Mouse (Mus musculus) lung, postnatal 36 days (tissue): ENCODE measurements around the gene Nmu.

ENCODE experiments used
- DNase-seq: peaks from one replicate; pipeline ENCODE4 v3.0.0; 2022; ENCODE audit warnings: mixed read lengths

Gene Nmu

GRCm38 (mm10) chr5:76363453-76364104, at the start of gene Nmu:
Gene Nmu, minus strand, starts transcription at chr5:76363788.
- no peak for DNase-seq

DNA sequence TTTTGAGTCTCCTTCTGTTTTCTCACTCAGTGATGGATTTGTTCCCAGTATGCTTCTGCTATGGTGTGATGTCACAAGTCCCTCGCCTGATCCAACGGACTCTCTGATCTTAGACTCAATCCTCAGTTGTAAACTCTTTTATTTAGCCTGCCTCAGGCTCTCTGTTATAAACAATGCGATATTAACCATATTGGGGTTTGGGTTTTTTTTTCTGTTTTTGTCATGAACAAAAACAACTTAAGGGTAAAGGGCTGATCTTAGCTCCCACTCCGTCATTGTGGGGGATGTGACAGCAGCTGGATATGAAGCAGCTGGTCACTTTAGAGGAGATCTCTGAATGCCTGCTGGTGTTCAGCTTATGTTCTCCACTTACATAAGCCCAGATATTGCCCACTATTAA, 48.1 kb upstream of the Nmu start:
- DNase-seq = peak; percentile 17

DNA sequence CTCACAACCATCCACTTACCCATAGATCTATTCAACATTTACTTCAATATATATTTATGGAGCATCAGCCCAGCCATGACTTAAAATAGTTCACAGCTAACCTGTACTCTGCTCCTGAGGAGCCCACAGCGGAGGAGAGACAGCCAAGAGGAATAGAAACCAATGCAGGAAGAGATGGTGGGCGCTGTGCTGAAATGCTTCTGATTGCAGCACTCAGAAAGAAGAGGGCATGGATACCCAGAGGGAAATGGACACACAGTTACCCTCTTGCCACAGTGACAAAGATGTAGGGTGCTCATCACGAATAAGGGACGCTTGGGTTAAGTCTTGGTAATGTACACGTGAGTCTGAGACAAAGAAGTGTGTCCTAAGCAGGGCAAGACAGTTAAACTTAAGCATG, 30.8 kb upstream of the Nmu start:
- DNase-seq = no peak

DNA sequence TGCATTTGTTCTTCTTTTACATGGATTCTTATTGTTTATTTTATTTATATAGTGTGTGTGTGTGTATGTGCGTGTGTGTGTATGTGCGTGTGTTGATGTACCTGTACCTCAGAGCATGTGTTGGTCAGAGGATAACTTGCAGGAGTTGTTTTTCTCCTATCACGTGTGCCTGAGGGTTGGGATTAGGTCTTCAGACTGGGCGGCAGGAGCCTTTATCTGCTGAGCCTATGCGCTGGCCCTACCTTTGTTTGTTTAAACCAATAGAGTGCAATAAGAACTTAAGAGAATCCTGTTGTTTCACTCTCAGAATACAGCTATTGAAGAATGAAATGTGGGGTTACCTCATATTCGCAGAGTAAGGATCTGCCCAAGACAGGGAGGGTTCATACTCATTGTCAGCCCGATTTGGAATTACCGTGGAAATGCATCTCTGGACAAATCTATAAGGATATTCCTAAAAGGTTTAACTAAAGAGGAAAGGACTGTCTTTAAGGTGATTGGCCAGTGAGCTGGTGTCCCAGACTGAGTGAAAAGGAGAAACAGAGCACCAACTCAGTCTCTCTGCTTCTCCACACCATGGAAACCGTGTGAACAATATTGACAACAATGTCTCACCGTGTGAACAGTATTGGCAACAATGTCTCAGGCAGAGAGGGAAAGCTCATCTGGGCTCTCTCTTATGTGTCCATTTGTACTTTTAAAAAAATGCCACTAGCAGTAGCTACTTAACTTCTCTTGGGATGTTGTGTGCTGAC, 25.6 kb upstream of the Nmu start:
- no peak for DNase-seq

DNA sequence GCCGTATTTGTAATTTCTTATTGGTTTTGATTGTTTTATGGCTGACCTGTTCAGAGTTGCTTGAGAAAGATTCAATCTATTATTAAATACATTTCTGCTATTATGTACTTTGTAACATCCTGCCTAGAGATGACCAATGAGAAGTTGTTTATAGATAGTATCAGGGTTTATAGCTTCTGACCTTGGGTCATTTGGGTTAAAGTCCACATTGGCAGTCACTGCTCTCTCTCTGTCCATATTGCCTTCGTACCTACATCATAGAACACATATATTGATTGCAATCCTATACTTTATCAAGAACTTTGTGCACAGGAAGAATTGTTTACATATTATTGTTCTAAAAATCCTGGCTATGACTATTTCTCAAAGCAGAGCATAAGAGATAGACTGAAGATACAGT, 24.9 kb upstream of the Nmu start:
- DNase-seq = no peak

- DNase-seq = no peak
Observed at GRCm38 (mm10) chr5:76383673-76384072, 20.1 kb upstream of the Nmu start.

GRCm38 (mm10) chr5:76381836-76382235, 18.2 kb upstream of the Nmu start:
- DNase-seq = no peak

DNA sequence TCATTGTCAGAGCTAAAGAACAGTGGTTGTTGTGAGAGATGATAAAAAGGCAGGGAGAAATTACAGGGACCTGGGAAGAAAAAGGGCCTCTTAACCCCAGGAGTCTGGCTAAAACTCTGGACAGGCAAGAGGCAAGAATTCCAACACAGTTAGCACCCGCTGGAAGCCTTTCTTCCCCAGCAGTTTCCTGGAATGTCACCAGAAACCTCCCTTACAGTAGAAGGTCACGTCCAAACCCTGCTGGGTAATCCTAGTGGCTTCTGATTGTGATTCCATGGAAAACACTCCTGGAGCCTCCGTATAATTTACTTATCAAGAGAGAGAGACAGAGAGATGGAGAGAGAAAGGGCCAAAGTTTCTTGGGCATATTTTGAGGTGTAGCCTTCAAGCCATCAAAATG, 15.6 kb upstream of the Nmu start:
- DNase-seq = no peak

DNA sequence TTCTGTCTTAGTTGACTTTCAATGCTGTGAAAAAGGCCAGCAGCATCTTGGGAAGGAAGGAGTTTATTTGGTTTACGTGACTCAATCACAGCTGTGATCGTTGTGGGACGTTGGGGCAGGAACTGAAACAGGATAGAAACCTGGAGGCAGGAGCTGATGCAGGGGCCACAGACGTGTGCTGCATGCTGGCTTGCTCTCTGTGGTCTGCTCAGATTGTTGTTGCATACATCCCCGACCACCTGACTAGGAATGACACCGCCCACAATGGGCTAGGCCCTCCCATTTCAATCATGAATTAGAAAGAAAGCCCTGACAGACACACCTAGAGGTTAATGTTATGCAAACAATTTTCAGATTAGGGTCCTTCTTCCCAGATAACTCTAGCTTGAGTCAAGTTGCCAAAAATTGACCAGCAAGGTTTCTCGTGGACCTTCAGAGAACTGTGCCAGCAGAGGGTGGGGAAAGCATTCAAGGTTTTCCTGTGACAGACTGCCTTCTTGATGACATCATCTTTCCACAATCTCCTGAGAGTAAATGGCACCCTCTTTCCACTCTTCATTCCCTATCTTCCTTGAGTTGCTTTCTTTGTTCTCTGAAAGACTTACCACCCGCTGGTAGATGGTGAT, 5.7 kb upstream of the Nmu start:
- DNase-seq = no peak

DNA sequence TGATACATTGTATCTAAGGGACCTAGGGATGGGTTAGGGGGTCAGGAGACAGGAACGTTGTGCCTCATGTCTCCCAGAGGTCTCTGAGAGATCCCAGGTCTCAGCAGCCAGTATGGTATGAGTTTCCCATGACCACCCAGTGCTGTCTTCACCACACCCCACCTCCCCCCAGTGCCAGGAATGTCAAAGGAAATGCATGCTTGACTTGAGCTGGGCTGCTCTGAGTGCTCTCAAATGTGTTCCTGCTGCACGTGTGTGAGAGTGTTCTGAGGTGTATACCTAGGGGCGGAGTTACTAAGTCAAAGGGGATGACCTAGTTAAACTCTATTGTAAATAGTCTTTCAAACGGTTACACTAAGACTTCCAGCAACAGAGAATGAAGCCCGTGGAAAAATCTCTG, 1.8 kb upstream of the Nmu start:
- peak; percentile 18 for DNase-seq

GRCm38 (mm10) chr5:76360786-76361185, 2.8 kb downstream of the Nmu start:
- DNase-seq = no peak

DNA sequence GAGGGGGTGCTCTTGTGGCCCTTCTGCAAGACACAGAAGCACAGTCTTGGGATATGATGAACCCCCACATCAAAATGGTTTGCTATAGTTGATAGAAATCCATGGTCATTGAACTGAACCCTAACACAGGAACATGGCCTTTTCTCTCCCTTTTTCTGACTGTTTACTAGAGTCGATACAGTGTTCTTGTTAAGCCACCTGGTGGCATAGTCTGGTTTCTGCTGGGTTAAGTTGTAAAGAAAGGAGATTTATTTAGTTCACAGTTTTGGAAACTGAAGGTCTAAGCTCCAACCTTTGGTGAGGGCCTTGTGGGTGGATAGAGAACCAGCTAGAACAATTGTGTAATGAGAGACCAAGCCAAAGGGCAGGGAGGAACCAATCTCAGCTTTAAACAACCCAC, 3.5 kb downstream of the Nmu start:
- DNase-seq = no peak

DNA sequence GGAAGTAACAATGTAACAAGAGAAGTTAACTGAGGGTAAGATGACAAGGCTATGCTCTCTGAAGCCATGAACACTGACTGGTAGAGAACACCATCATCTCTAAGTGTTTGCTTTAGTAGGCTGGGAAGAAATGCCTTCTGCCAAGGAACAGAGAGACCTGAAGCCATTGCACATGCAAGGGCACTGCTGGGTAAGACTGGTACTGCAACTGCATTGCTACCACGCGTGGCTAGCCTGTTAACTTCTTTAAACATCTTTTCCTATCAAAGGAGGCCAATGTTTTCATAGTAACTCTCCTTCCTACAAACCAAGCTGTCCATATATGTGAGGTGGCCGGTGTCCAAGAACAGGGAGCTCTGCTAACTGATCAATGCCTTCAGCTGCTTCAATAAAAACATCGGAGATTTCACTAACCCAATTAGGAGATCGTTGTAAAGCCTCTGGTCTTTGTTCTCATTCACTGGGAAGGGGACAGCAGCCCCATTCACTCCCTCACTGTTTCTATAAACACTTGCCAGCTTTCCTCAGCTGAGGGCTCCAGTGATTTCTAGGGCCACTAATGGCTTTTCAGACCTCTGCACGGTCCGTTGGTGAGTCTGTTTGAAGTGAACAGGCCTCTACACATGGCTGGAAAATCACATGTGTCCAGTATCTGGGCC, 11.5 kb downstream of the Nmu start:
- DNase-seq = no peak

GRCm38 (mm10) chr5:76351537-76351936, 12.1 kb downstream of the Nmu start:
- no peak for DNase-seq

- no peak for DNase-seq
Observed at GRCm38 (mm10) chr5:76346137-76346536, 17.5 kb downstream of the Nmu start.

DNA sequence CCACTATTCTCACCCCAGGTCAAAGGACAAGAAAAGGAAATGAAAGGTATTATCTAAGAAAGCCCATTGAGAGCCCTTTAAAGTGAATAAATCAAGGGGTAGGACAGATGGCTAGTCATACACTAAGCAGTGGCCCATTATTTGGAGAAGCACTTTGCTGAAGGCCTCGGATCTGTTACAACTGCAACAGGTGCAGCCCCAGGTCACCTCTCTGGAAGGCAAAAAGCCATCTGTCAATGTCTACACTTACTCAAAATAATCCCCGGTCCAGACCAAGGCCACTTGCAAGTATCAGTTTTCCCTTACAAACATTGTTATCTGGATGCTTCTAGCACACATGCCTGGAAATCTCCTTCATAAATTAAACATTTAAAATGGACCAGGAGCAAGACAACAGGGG, 22.7 kb downstream of the Nmu start:
- DNase-seq = no peak

GRCm38 (mm10) chr5:76337100-76337499, 26.5 kb downstream of the Nmu start:
- DNase-seq = no peak

- DNase-seq = no peak
Observed at GRCm38 (mm10) chr5:76333833-76334232, 29.8 kb downstream of the Nmu start.

DNA sequence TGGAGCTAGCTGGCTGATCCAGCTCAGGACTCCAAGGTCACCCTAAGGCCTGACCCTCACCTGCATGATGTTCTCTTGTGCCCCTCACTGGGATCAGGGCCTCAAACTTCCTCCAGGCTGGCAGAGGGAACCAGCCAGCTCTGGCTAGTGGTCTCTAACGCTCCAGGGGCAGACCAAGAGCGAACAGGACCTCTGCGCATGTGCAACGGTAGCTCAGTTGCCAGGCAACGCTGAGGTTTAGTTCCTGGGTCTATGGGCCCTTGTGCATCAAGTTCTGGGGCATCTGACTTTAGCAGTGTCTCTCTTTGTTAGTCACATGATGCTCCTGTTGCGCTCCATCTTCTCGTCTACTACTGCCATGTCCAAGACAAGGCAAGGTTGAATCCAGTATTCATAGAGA, 32.6 kb downstream of the Nmu start, which contains the start of gene Pdcl2:
TSS of gene Pdcl2 (minus strand) at position 204 of the 400 bp plus-strand sequence.
- no peak for DNase-seq

- no peak for DNase-seq
Observed at GRCm38 (mm10) chr5:76327296-76327695, 36.3 kb downstream of the Nmu start.

DNA sequence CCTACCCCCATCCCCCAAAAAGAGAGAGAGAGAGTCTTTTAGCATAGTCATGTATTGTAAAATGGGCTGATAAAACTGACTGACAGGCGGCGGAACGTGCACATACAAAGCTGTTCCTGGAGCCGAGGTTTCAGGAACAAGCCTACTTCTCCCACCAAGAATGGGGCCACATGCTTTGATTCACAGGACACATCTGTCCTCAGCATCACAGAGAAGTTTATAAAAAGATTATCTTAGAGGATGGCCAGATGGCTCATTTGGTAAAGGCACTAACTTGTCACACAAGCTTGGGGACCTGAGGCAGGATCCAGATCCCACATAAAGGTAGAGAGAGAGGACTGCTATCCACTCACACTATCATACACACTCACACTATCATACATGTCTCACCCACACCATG, 38.5 kb downstream of the Nmu start:
- no peak for DNase-seq

- DNase-seq = peak; percentile 62
Observed at GRCm38 (mm10) chr5:76321249-76322196, 42.1 kb downstream of the Nmu start.
